ENCODE assay signal across 31 mouse cellular contexts in genomic region chr6:37451664-37452063, GRCm38 (mm10). TPM values are rescaled to one million over a fixed set of nuclear protein-coding genes. Genes with fewer than 3 reads are reported as not detected.
A peak's percentile ranks its signal among the peaks of the same experiment; 100 is the strongest.
DNase-seq lines count a peak whose midpoint lies in the region; ATAC-seq and TF ChIP-seq lines count a peak whose summit lies in the region.
"Had no signal": no experiment of that assay in that cellular context is flagged by ENCODE, and none has a peak within 500 bp of the region (broad histone marks: within the 10 kb centered on the region; RNA-seq: fewer than 3 reads in every experiment).

No protein-coding gene starts in this region.

- H3K9me3 ChIP-seq in lung, embryonic 16.5 days (ENCODE audit: control insufficient read depth, low read length) = no peaks in the 10 kb centered on the region
- H3K9me3 ChIP-seq in stomach, postnatal 0 days (ENCODE audit: control insufficient read depth, low read length) = no peaks in the 10 kb centered on the region
- H3K9me3 ChIP-seq in forebrain, embryonic 10.5 days = no peaks in the 10 kb centered on the region
- H3K9me3 ChIP-seq: embryonic facial prominence, embryonic 10.5 days; embryonic facial prominence, embryonic 13.5 days; forebrain, embryonic 13.5 days; G1E; heart, embryonic 12.5 days; heart, embryonic 15.5 days; hindbrain, embryonic 10.5 days; hindbrain, embryonic 13.5 days had no signal

- H3K4me3 ChIP-seq in lung, embryonic 16.5 days (ENCODE audit: low read length) = no peak overlapping the region
- no peak overlapping the region for H3K4me3 ChIP-seq in lung, adult 2 months (replicated peaks; ENCODE audit: extremely low read depth, low read depth, low read length)
- no peak overlapping the region for H3K4me3 ChIP-seq in stomach, postnatal 0 days (ENCODE audit: low read depth, low read length)
- H3K4me3 ChIP-seq in forebrain, embryonic 10.5 days = no peak overlapping the region
- H3K4me3 ChIP-seq: embryonic facial prominence, embryonic 10.5 days; embryonic facial prominence, embryonic 13.5 days; erythroblast, embryonic 14.5 days; forebrain, embryonic 13.5 days; heart, embryonic 12.5 days; heart, embryonic 15.5 days; hindbrain, embryonic 10.5 days; hindbrain, embryonic 13.5 days had no signal

- ATAC-seq in lung, embryonic 16.5 days (ENCODE audit: low read depth) = peak; percentile 51; the same call in 1 of the 2 replicates
- ATAC-seq in stomach, postnatal 0 days (ENCODE audit: low FRiP score, low TSS enrichment) = peak; percentile 16; the same call in 1 of the 2 replicates
- ATAC-seq: forebrain, embryonic 13.5 days; forebrain, embryonic 16.5 days; hindbrain, embryonic 16.5 days; inflammation-experienced regulatory T-cells, adult 6 months; Patski had no signal

- H3K4me1 ChIP-seq in lung, embryonic 16.5 days (replicated peaks; ENCODE audit: control insufficient read depth, insufficient read depth, low read length) = peaks cover 3% of the 10 kb centered on the region; the same call in 1 of the 2 replicates
- H3K4me1 ChIP-seq in lung, adult 2 months (ENCODE audit: control insufficient read depth, insufficient read depth, low read length) = no peaks in the 10 kb centered on the region
- H3K4me1 ChIP-seq in stomach, postnatal 0 days (replicated peaks; ENCODE audit: control insufficient read depth, insufficient read depth) = no peaks in the 10 kb centered on the region
- H3K4me1 ChIP-seq in forebrain, embryonic 10.5 days = no peaks in the 10 kb centered on the region
- H3K4me1 ChIP-seq: embryonic facial prominence, embryonic 10.5 days; embryonic facial prominence, embryonic 13.5 days; forebrain, embryonic 13.5 days; heart, embryonic 15.5 days; hindbrain, embryonic 10.5 days; hindbrain, embryonic 13.5 days had no signal

- no peak for TF ChIP-seq POLR2A in lung, adult 2 months (IDR thresholded peaks at IDR 0.05; ENCODE audit: borderline replicate concordance, extremely low read depth, low read depth, low read length)

- no peak for TF ChIP-seq CTCF in lung, adult 2 months (IDR thresholded peaks at IDR 0.05; ENCODE audit: insufficient read depth, low read length)
- no peak for TF ChIP-seq CTCF in stomach, postnatal 0 days (IDR thresholded peaks at IDR 0.05; ENCODE audit: low read depth)

- DNase-seq in lung, adult 2 months = no peak
- peak; percentile 85 for DNase-seq in R1 (ENCODE audit: low read depth, low spot score)
- peak; percentile 23 for DNase-seq in induced T-regulatory cell, adult 2 months (ENCODE audit: low read depth)
- no peak for DNase-seq in stomach, postnatal 0 days (ENCODE audit: low spot score)
- no peak for DNase-seq in kidney, adult 8-10 months
- no peak for DNase-seq in forebrain, embryonic 10.5 days (ENCODE audit: extremely low spot score, low spot score)
- DNase-seq: adrenal gland, adult 2 months; adrenal gland, postnatal 14 days; cerebellum, adult 11 months; cerebellum, adult 8-10 months; cerebellum, postnatal 10 days; cerebellum, postnatal 36 days; embryo, embryonic 11 days; gastrocnemius, postnatal 25 days; heart, postnatal 10 days; heart, postnatal 36 days; kidney, adult 18-20 months had no signal

- 33% methylated on average over 4 of the region's 4 CpGs for WGBS in lung, embryonic 16.5 days
- 37% methylated on average over 4 of the region's 4 CpGs for WGBS in lung, adult 2 months
- WGBS in stomach, postnatal 0 days = 43% methylated on average over 4 of the region's 4 CpGs
- 68% methylated on average over 4 of the region's 4 CpGs for WGBS in forebrain, embryonic 10.5 days

- H3K9ac ChIP-seq in lung, embryonic 16.5 days (ENCODE audit: low read length) = no peak overlapping the region
- H3K9ac ChIP-seq in stomach, postnatal 0 days (ENCODE audit: low read length) = no peak overlapping the region
- H3K9ac ChIP-seq: embryonic facial prominence, embryonic 13.5 days; forebrain, embryonic 13.5 days; heart, embryonic 12.5 days; heart, embryonic 15.5 days; hindbrain, embryonic 13.5 days had no signal

- H3K27me3 ChIP-seq in lung, embryonic 16.5 days (ENCODE audit: control insufficient read depth, insufficient read depth, low read depth, low read length) = no peaks in the 10 kb centered on the region
- H3K27me3 ChIP-seq in stomach, postnatal 0 days (ENCODE audit: control insufficient read depth, insufficient read depth, low read length) = no peaks in the 10 kb centered on the region
- H3K27me3 ChIP-seq in forebrain, embryonic 10.5 days (ENCODE audit: poor library complexity, severe bottlenecking) = no peaks in the 10 kb centered on the region
- H3K27me3 ChIP-seq: embryonic facial prominence, embryonic 13.5 days; forebrain, embryonic 13.5 days; heart, embryonic 12.5 days; heart, embryonic 15.5 days; hindbrain, embryonic 13.5 days had no signal

- H3K36me3 ChIP-seq in lung, embryonic 16.5 days (ENCODE audit: control insufficient read depth, insufficient read depth, low read length) = no peaks in the 10 kb centered on the region
- no peaks in the 10 kb centered on the region for H3K36me3 ChIP-seq in stomach, postnatal 0 days (ENCODE audit: control insufficient read depth, insufficient read depth, low read length)
- H3K36me3 ChIP-seq in forebrain, embryonic 10.5 days (replicated peaks) = no peaks in the 10 kb centered on the region
- H3K36me3 ChIP-seq: embryonic facial prominence, embryonic 10.5 days; embryonic facial prominence, embryonic 13.5 days; G1E; heart, embryonic 12.5 days; heart, embryonic 15.5 days; hindbrain, embryonic 10.5 days; hindbrain, embryonic 13.5 days had no signal

- no peak for TF ChIP-seq EP300 in stomach, postnatal 0 days (optimal IDR thresholded peaks at IDR 0.05)

- H3K27ac ChIP-seq in lung, embryonic 16.5 days (ENCODE audit: low read length) = 0 out of 2 replicates have a peak overlapping the region, but pooled peaks have one; percentile 6
- no peak overlapping the region for H3K27ac ChIP-seq in stomach, postnatal 0 days (replicated peaks)
- H3K27ac ChIP-seq in forebrain, embryonic 10.5 days = no peak overlapping the region
- H3K27ac ChIP-seq: embryonic facial prominence, embryonic 10.5 days; embryonic facial prominence, embryonic 13.5 days; forebrain, embryonic 13.5 days; heart, embryonic 15.5 days; hindbrain, embryonic 10.5 days; hindbrain, embryonic 13.5 days had no signal

- H3K4me2 ChIP-seq in lung, embryonic 16.5 days (ENCODE audit: low read depth, low read length) = peak overlapping the region; percentile 16
- no peak overlapping the region for H3K4me2 ChIP-seq in stomach, postnatal 0 days (replicated peaks; ENCODE audit: low read depth)
- H3K4me2 ChIP-seq: embryonic facial prominence, embryonic 13.5 days; forebrain, embryonic 13.5 days; heart, embryonic 12.5 days; heart, embryonic 15.5 days; hindbrain, embryonic 13.5 days had no signal

RNA-seq across cellular contexts. Expression of gene Creb3l2, which starts 9.7 kb away (rescaled TPM):
- polyA plus RNA-seq in lung, embryonic 16.5 days (2015; fragmentation: Nextera tagmentation; extraction: Ambion mirVana) = 27.8 and 31.1 TPM in 2 replicates
- 21.0 and 24.1 TPM in 2 replicates for polyA plus RNA-seq in lung, adult 2 months (2012; rRNA removed)
- 8.3 and 8.5 TPM in 2 replicates for polyA plus RNA-seq in stomach, postnatal 0 days (2015; fragmentation: Nextera tagmentation; extraction: Ambion mirVana)
- polyA plus RNA-seq in forebrain, embryonic 10.5 days (2016; fragmentation: Nextera tagmentation; extraction: Ambion mirVana) = 5.2 and 5.9 TPM in 2 replicates
- polyA plus RNA-seq: G1E had no signal

Comparison
In these comparisons a context has a peak if more than half of its experiments do, and no peak if none do; other contexts are left out.
1. DNase-seq: peak in R1 (single experiment) and induced T-regulatory cell, adult 2 months (single experiment); none in lung, adult 2 months (single experiment), stomach, postnatal 0 days (single experiment), kidney, adult 8-10 months (0 of 2) and forebrain, embryonic 10.5 days (single experiment).